Mouse (Mus musculus) kidney, embryonic 14.5 days (tissue): ENCODE measurements at regions not wholly inside any gene's neighbourhood (a gene's known extent, or its start where the extent isn't known, plus 50 kb on each side); places are given as distances from the start of the nearest gene placed in this dataset.
A peak's percentile ranks its signal among the peaks of the same experiment; 100 is the strongest.

Experiments
- ATAC-seq: fragments of 200-750 bp; cut with Nextera tagmentation; 2 replicates; pipeline ENCODE4 v1.8.0; 2017; ENCODE audit warnings: moderate number of reproducible peaks, mild to moderate bottlenecking, moderate TSS enrichment, moderate library complexity; ENCODE audit not compliant: low FRiP score, low TSS enrichment
- H3K27ac ChIP-seq: fragments of 300-500 bp; sonication (generic); 2 replicates; pipeline ENCODE4 v1.5.1; 2014; ENCODE audit warnings: low read depth, mild to moderate bottlenecking, low read length, moderate library complexity, mixed read lengths
- H3K27me3 ChIP-seq: fragments of 300-500 bp; sonication (generic); 2 replicates; pipeline ENCODE4 v1.6.1; 2014; ENCODE audit warnings: mild to moderate bottlenecking, low read length; ENCODE audit not compliant: control insufficient read depth, insufficient read depth
- H3K36me3 ChIP-seq: fragments of 300-500 bp; sonication (generic); 2 replicates; pipeline ENCODE4 v1.6.1; 2014; ENCODE audit warnings: low read length, mixed read lengths; ENCODE audit not compliant: control insufficient read depth, insufficient read depth
- H3K4me1 ChIP-seq: fragments of 300-500 bp; sonication (generic); 2 replicates; pipeline ENCODE4 v1.6.1; 2014; ENCODE audit warnings: low read length, mixed read lengths; ENCODE audit not compliant: control insufficient read depth, insufficient read depth
- H3K4me2 ChIP-seq: fragments of 300-500 bp; sonication (generic); replicated peaks from 2 replicates; pipeline ENCODE4 v1.6.1; 2014; ENCODE audit warnings: low read depth, mild to moderate bottlenecking, low read length
- H3K4me3 ChIP-seq: fragments of 300-500 bp; sonication (generic); 2 replicates; pipeline ENCODE4 v1.5.1; 2014; ENCODE audit warnings: mild to moderate bottlenecking, low read length
- H3K9ac ChIP-seq: fragments of 300-500 bp; sonication (generic); 2 replicates; pipeline ENCODE4 v1.6.1; 2014; ENCODE audit warnings: low read depth, mild to moderate bottlenecking, low read length, moderate library complexity
- H3K9me3 ChIP-seq: fragments of 300-500 bp; sonication (generic); 2 replicates; pipeline ENCODE4 v1.6.1; 2016; ENCODE audit warnings: low read length; ENCODE audit not compliant: control insufficient read depth
- WGBS: fragments of 180-500 bp; shearing (Covaris S2); extraction: QIAGEN DNeasy Blood & Tissue Kit; methylation state at CpG from one replicate; pipeline ENCODE4 v1.1.7; 2014; 5-methylcytosine and 5-hydroxymethylcytosine counted together

- Histone ChIP-seq H3K4me2 (no peak overlapping the region), H3K9me3 (no peaks in the 10 kb centered on the region), H3K9ac (no peak overlapping the region), H3K27me3 (no peaks in the 10 kb centered on the region; the same call in 1 of the 2 replicates), H3K4me3 (no peak overlapping the region), H3K4me1 (no peaks in the 10 kb centered on the region), H3K27ac (no peak overlapping the region), H3K36me3 (no peaks in the 10 kb centered on the region)
- 18% methylated on average over 12 of the region's 12 CpGs for WGBS
- peak; percentile 60 for ATAC-seq
These were observed 52.4 kb upstream of the Olfr291 start for GRCm38 (mm10) chr7:84800966-84801365.

DNA sequence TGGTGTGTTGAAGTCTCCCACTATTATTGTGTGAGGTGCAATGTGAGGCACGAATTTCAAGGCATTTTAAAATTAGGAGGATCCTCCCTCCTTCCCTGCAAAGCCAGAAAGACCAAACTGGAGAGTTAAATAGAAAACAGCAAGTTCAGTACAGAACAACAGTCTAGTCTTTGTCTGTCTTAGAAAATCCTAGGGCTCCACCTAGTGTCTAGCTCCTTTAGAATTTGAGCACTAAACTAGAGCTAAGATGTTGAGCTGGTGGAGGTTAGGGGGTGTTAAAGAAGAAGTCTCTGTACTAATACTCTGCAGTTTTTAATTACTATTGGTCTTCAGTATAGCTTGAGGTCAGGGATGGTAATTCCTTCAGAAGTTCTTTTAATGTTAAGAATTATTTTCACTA, 58.7 kb upstream of the Olfr291 start:
- no peak for ATAC-seq
- WGBS: 6% methylated on average over 1 of the region's 1 CpGs
- no peak overlapping the region for H3K4me3 ChIP-seq

GRCm38 (mm10) chr7:84779276-84779825, 74.0 kb upstream of the Olfr291 start:
- Histone ChIP-seq H3K9ac (peak overlapping the region; percentile 47), H3K4me3 (peak overlapping the region; percentile 48), H3K27me3 (no peaks in the 10 kb centered on the region), H3K9me3 (no peaks in the 10 kb centered on the region), H3K36me3 (no peaks in the 10 kb centered on the region), H3K27ac (no peak overlapping the region), H3K4me2 (peak overlapping the region; percentile 52), H3K4me1 (no peaks in the 10 kb centered on the region)
- under 1% methylated on average over 30 of the region's 30 CpGs for WGBS
- peak; percentile 99 for ATAC-seq

More for the DNA sequence above, 58.7 kb upstream of the Olfr291 start:
- no peaks in the 10 kb centered on the region for H3K27me3 ChIP-seq
- no peaks in the 10 kb centered on the region for H3K4me1 ChIP-seq
- H3K27ac ChIP-seq: no peak overlapping the region
- no peak overlapping the region for H3K4me2 ChIP-seq
- no peaks in the 10 kb centered on the region for H3K36me3 ChIP-seq
- no peaks in the 10 kb centered on the region for H3K9me3 ChIP-seq
- H3K9ac ChIP-seq: no peak overlapping the region

- H3K27ac ChIP-seq: no peak overlapping the region
- no peaks in the 10 kb centered on the region for H3K9me3 ChIP-seq
- H3K36me3 ChIP-seq: no peaks in the 10 kb centered on the region
- no peaks in the 10 kb centered on the region for H3K27me3 ChIP-seq
- no peak overlapping the region for H3K4me3 ChIP-seq
- no peak for ATAC-seq
- no peak overlapping the region for H3K4me2 ChIP-seq
- no peak overlapping the region for H3K9ac ChIP-seq
- no peaks in the 10 kb centered on the region for H3K4me1 ChIP-seq
These were observed 75.7 kb upstream of the Olfr291 start for GRCm38 (mm10) chr7:84777696-84778095.

- Histone ChIP-seq H3K4me1 (no peaks in the 10 kb centered on the region), H3K27me3 (no peaks in the 10 kb centered on the region), H3K9ac (no peak overlapping the region), H3K4me2 (no peak overlapping the region), H3K9me3 (no peaks in the 10 kb centered on the region), H3K36me3 (no peaks in the 10 kb centered on the region), H3K27ac (no peak overlapping the region), H3K4me3 (no peak overlapping the region)
- no peak for ATAC-seq
- 89% methylated on average over 3 of the region's 3 CpGs for WGBS
These were observed 66.5 kb upstream of the Zfand6 start for GRCm38 (mm10) chr7:84756261-84756660.

DNA sequence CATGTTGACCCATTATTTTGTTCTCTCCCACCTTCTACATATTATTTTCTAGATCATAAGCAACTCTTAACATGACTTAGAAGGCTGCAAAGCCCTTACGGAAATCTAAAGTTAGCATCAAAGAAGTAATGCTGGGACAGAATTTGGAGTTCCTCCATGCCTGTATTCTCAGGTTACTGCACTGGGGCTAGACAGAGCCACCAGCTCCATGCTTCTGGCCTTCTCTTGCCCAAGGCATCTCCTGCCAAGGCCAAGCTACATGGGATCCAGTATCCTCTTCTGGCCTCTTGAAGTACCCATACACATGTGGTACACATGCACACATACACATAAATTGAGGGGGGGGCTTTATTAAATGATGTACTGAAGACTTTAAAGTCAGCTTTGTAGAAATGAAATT, 63.6 kb upstream of the Zfand6 start:
- Histone ChIP-seq H3K9ac (no peak overlapping the region), H3K4me2 (no peak overlapping the region), H3K27me3 (no peaks in the 10 kb centered on the region), H3K4me1 (peaks cover 4% of the 10 kb centered on the region), H3K9me3 (no peaks in the 10 kb centered on the region), H3K36me3 (no peaks in the 10 kb centered on the region), H3K4me3 (no peak overlapping the region), H3K27ac (no peak overlapping the region)
- 93% methylated on average over 1 of the region's 1 CpGs for whole genome bisulfite sequencing
- ATAC-seq: no peak

- Histone ChIP-seq H3K4me3 (peak overlapping the region; percentile 44), H3K4me1 (peaks cover 4% of the 10 kb centered on the region), H3K27me3 (no peaks in the 10 kb centered on the region), H3K36me3 (no peaks in the 10 kb centered on the region), H3K9ac (peak overlapping the region; percentile 44; the same call in 1 of the 2 replicates), H3K4me2 (peak overlapping the region; percentile 69), H3K9me3 (no peaks in the 10 kb centered on the region), H3K27ac (no peak overlapping the region)
- 3% methylated on average over 21 of the region's 21 CpGs for WGBS
- peak; percentile 85 for ATAC-seq
These were observed 59.9 kb upstream of the Zfand6 start for GRCm38 (mm10) chr7:84749434-84750301.

GRCm38 (mm10) chr7:84747847-84748246, 58.1 kb upstream of the Zfand6 start:
- H3K9ac ChIP-seq: no peak overlapping the region
- no peak overlapping the region for H3K4me2 ChIP-seq
- WGBS: 41% methylated on average over 1 of the region's 1 CpGs
- H3K27ac ChIP-seq: no peak overlapping the region
- peaks cover 4% of the 10 kb centered on the region for H3K4me1 ChIP-seq
- H3K36me3 ChIP-seq: no peaks in the 10 kb centered on the region
- no peaks in the 10 kb centered on the region for H3K9me3 ChIP-seq
- no peaks in the 10 kb centered on the region for H3K27me3 ChIP-seq
- ATAC-seq: no peak
- H3K4me3 ChIP-seq: no peak overlapping the region

GRCm38 (mm10) chr7:84744321-84745070, 54.7 kb upstream of the Zfand6 start:
- Histone ChIP-seq H3K4me2 (no peak overlapping the region), H3K9me3 (no peaks in the 10 kb centered on the region), H3K27ac (no peak overlapping the region), H3K36me3 (no peaks in the 10 kb centered on the region), H3K9ac (no peak overlapping the region), H3K4me1 (peaks cover 2% of the 10 kb centered on the region), H3K27me3 (no peaks in the 10 kb centered on the region), H3K4me3 (no peak overlapping the region)
- ATAC-seq: no peak
- 90% methylated on average over 5 of the region's 5 CpGs for WGBS
